In genomic region chr13:58187751-58188150, GRCm38 (mm10) we compare ENCODE assay signal across 10 mouse cellular contexts.
"Had no signal": no experiment of that assay in that cellular context is flagged by ENCODE, and none has a peak within 500 bp of the region (broad histone marks: within the 10 kb centered on the region; RNA-seq: fewer than 3 reads in every experiment).

No protein-coding gene starts in this region.

- H3K4me3 ChIP-seq: gastrocnemius, adult 2 months; heart, adult 2 months; heart, embryonic 12.5 days; hindbrain, embryonic 15.5 days; intestine, embryonic 15.5 days; layer of hippocampus, adult 2 months; left cerebral cortex, adult 2 months; limb, embryonic 10.5 days; limb, embryonic 12.5 days had no signal

- H3K9me3 ChIP-seq: heart, embryonic 12.5 days; hindbrain, embryonic 15.5 days; intestine, embryonic 15.5 days; limb, embryonic 10.5 days; limb, embryonic 12.5 days had no signal

- H3K4me1 ChIP-seq: hindbrain, embryonic 15.5 days; limb, embryonic 10.5 days; limb, embryonic 12.5 days had no signal

- H3K27me3 ChIP-seq: heart, embryonic 12.5 days; hindbrain, embryonic 15.5 days; intestine, embryonic 15.5 days; limb, embryonic 12.5 days had no signal

- H3K9ac ChIP-seq: heart, embryonic 12.5 days; hindbrain, embryonic 15.5 days; intestine, embryonic 15.5 days; limb, embryonic 12.5 days had no signal

- H3K4me2 ChIP-seq: heart, embryonic 12.5 days; hindbrain, embryonic 15.5 days; intestine, embryonic 15.5 days; limb, embryonic 12.5 days; liver, embryonic 11.5 days had no signal

- H3K27ac ChIP-seq: gastrocnemius, adult 2 months; heart, adult 2 months; hindbrain, embryonic 15.5 days; intestine, embryonic 15.5 days; left cerebral cortex, adult 2 months; limb, embryonic 10.5 days; limb, embryonic 12.5 days had no signal
